Mouse (Mus musculus): ENCODE data around the gene Kif21b.

Gene Kif21b

DNA sequence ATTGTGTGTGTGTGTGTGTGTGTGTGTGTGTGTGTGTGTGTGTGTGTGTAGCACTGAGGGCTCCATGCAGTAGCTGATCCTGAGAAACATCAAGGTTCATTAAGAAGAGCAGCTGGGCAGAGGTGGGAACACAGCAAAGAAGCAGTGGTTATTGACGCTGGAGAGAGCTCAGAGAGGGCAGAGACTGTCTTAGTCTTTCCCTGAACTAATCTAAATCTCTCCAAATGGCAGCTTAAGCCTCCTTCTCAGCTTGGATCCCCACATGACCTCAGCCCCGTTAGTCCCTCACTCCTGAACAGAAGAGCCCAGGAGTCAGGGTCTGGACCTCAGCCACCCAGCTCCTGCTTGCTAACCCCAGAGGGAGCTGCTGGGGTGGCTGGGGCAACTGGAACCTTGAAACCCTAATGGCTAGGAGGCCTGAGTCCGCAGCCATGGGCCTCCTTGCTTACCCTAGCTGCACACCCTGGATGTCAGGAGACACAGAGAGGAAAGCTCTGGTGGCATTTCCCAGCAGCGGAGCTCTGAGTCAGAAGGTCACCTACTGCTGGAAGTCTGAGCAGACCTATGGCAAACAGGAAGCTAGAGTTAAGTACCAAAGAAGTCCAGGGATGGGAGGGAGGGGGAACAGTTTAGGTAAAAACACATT lies 2.1 kb upstream of the Kif21b start:
- no peak for DNase-seq (ENCODE audit: low read depth, low spot score)

DNA sequence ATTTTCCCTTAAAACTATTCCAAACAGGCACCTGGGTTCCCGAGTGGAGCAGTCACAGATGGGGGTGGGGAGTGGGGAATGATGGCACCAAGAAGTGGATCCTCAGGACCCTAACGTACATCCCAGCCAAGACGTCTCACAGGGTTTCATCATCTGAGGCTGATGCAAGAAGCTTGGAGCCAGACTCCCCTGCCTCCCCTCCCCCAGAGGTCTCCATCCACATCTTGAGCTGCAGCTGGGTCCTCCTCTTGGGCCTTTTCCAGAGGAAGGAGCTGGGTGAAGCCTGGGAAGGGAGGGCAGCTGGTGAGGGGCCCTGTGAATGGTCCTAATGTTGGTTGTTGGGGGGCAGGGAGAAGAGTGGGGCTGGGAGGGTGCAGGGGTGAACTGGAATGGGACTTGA lies 1.1 kb upstream of the Kif21b start:
- no peak for DNase-seq (ENCODE audit: low read depth, low spot score)

DNA sequence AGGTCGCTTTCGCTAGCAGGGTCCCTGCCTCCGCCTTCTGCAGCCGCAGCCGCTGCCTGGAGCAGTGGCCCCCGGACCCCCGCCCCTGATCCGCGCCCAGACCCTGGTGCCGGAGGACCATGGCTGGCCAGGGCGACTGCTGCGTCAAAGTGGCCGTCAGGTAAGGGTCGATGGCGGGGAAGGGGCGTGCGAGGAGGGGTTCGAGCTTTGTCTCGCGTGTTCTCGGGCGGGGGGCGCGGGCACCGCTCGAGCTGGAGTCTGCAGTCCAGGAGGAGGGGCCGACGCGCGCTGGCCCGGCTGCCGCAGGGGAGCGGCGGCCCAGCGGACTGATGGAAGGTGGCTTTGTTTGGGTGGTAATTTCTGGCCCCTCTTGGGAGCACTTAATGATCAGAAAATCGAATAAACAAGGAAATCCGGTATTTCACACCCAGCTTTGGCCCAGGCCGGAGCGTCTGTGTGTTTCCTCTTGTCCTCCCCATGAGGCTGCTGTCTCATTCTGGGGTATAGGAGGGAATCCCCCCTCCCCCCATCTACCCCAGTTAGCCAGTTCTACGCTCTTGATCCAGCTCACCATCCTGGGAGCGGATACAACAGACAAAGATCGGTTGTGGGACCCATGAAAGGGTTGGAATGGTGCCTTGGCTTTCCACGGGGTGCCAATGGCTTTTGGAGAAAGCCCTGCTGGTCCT lies 558 bp downstream of the Kif21b start:
- no peak for DNase-seq (ENCODE audit: low read depth, low spot score)

DNA sequence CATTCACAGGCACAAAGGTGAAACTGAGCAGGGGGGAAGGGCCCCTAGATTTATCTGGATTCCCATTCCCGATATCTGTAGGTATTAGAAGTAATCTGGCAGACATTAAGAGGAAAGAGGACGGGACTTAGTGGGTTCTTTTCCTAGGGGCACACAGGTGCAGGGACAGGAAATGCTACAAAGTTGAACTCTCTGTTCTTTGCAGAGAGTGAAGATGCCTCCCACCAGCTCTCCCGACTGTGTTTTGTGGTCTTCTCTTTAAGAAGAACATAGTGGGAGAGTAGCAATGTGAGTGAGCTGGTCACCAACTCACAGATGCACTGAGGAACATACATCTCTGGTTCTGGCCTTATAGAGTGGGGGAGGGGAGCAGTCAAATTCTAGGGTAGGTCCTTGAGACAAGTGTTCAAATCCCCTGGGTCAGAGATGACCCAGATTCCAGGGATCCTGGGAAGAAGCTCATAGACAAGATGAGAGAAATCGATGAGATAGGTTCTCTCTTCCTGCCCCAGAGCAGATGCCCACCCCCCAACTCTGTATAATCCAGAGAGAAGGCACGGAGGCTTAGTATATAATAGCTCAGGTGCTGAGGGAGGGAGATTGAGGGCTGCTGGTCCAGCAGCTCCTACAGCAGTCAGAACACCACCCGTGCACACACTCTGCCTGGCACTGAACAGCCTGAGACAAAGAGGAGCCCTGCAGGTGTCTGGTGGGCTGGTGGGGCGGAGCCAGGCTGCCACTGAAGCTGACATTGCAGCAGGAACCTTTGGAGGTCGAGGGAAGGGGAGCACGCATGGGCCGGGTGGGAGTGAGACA lies 1.4 kb downstream of the Kif21b start:
- DNase-seq (ENCODE audit: low read depth, low spot score) = peak; percentile 71

GRCm38 (mm10) chr1:136133570-136134240 lies 2.5 kb downstream of the Kif21b start:
- DNase-seq (ENCODE audit: low read depth, low spot score) = no peak

- DNase-seq (ENCODE audit: low read depth, low spot score) = no peak
Measured at GRCm38 (mm10) chr1:136134547-136134946, 3.4 kb downstream of the Kif21b start.

- no peak for DNase-seq (ENCODE audit: low read depth, low spot score)
Measured at GRCm38 (mm10) chr1:136135046-136135445, 3.9 kb downstream of the Kif21b start.

- DNase-seq (ENCODE audit: low read depth, low spot score) = no peak
Measured at GRCm38 (mm10) chr1:136135777-136136444, 4.7 kb downstream of the Kif21b start.

- no peak for DNase-seq (ENCODE audit: low read depth, low spot score)
Measured at GRCm38 (mm10) chr1:136136547-136136946, 5.4 kb downstream of the Kif21b start.

DNA sequence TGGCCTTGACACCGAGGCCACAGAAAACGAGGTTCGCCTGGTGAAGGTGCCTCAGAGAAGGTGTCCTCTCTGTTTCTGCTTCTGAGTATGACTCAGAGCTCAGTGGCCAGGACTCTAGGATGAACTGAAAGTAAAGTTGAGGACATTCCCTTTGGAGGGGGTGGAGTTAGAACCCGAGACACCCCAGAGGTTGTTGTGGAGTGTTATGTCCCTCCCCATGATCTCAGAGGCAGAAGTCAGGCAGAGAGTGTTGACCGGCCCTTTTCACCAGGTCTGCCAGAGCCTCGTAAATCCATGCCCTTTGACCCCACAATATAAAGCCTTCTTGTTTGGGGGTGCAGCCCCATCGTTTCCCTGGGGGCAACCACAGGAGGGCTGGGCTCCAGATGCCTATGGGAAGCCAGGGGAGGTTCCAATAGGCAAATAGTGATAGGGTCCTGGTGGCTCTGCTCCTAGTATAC lies 5.9 kb downstream of the Kif21b start:
- DNase-seq (ENCODE audit: low read depth, low spot score) = no peak

GRCm38 (mm10) chr1:136137575-136137974 lies 6.4 kb downstream of the Kif21b start:
- no peak for DNase-seq (ENCODE audit: low read depth, low spot score)

- DNase-seq (ENCODE audit: low read depth, low spot score) = no peak
Measured at GRCm38 (mm10) chr1:136138191-136138830, 7.1 kb downstream of the Kif21b start.

- DNase-seq (ENCODE audit: low read depth, low spot score) = peak; percentile 68
Measured at GRCm38 (mm10) chr1:136139990-136140640, 8.9 kb downstream of the Kif21b start.

DNA sequence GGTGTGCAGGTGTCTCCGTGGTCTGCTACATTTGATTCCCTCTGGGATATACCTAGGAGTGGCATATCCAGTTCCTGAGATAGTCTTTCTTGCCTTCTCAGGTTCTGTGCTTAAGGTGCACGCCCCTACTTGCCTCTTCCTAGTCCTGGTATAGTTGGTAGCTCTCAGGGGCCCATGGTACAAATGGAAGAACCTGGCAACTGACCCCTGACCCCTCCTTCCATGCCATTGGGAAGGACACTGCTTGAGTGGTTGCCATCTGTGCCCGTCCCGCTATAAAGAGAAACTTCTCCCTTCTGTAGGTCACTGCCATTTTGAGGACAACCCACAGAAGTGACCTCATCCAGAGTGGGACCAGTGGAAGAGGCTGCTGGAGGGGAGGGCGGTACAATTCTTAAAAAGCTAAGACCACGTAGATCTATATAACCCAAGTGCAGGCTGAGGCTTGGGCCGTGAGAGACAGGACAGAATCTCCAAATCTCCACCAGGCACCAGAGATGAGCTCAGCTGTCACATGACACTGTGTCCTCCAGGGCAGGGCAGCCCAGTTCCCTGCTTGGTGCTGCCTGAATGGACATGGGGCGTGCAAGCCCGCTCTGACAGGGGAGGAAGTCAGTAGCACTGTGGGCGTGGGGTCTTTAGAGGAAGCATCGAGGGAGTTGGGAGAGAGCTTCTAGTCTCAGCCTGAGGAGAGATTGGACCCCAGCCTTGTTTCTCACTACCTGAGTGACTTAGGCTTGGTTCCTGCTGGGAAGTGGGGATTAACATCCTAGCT lies 10.2 kb downstream of the Kif21b start:
- DNase-seq (ENCODE audit: low read depth, low spot score) = no peak

GRCm38 (mm10) chr1:136142336-136142735 lies 11.1 kb downstream of the Kif21b start:
- DNase-seq (ENCODE audit: low read depth, low spot score) = no peak

DNA sequence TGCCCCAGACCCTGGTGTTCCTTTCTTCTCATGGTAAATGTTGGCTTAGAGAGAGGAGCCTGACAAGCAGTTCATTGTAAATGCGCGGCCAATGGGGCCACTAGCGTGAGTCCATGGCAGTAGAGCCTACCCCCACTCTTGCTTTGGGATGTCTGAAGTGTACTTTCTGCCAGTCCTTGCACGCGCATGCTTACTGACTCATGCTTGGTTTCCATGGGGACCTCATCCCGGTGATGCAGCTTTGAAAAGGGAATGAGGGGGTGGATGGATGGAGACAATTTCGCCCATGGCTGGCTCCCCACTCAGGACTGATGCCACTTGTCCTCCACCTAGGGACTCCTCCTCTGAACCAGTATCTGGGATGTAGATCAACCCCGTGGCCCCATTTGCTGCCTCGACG lies 12.3 kb downstream of the Kif21b start:
- DNase-seq (ENCODE audit: low read depth, low spot score) = no peak

- no peak for DNase-seq (ENCODE audit: low read depth, low spot score)
Measured at GRCm38 (mm10) chr1:136149702-136150101, 18.5 kb downstream of the Kif21b start.

DNA sequence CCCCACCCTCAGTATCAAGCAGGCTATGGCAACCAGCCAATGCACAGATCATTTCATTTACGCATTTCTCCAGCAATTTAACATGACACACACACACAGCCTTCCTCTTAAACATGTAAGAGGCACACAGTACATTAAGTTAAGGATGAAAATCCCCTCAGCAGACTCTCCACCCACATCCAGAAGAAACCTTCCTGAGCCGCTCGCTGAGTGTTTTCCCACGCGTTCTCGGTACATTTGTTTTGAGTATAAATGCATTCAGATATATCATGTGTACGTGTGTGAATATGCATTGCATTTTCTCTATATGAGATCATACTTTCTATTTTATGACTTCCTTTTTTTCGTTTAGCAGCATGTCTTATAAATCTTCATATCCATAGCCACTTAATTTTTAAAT lies 20.2 kb downstream of the Kif21b start:
- no peak for DNase-seq (ENCODE audit: low read depth, low spot score)

GRCm38 (mm10) chr1:136156304-136156703 lies 25.1 kb downstream of the Kif21b start:
- DNase-seq (ENCODE audit: low read depth, low spot score) = no peak

DNA sequence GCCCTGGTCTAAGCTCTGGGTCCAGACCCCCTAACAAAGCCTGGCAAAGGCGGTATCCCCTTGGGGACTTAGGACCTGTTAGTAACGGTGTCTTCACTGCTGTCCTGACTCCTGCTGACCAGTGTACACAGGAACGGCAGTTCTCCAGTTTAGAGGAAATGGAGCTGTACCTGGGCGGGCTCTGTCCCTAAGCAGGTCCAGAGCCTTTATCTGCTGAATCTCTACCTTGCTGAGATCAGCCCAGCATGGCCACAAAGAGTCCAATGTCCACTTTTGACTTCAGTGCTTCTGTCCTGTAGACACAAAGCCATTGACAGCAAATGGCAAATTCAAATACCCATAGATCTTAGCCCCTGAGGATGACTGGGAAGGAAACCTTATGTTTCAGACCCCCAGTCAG lies 25.8 kb downstream of the Kif21b start:
- no peak for DNase-seq (ENCODE audit: low read depth, low spot score)
